Mouse (Mus musculus): ENCODE data around the gene 2010111I01Rik. TPM values are rescaled to one million over a fixed set of nuclear protein-coding genes. Genes with fewer than 3 reads are reported as not detected.
A peak's percentile ranks its signal among the peaks of the same experiment; 100 is the strongest.

2010111I01Rik gene
- polyA plus RNA-seq, 1 experiment from 2014 or later = 23.5 TPM

DNA sequence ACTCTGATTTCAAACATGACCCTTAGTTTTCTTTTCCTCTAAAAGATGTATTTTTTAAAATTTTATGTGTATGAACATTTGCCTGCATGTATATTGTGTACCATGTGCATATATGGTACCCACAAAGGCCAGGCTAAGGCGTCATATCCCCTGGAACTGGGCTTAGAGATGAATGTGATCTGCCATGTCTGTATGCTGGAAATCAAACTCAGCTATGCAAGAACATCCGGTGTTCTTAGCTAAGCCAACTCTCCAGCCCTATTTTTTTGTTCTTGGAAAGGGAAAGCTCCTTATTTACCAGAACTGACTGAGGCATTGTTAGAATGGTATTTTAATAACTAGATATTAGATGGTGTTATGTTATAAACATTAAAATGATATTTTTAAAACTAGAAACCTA is 75.2 kb downstream of the 2010111I01Rik start:
- Histone ChIP-seq H3K4me1 (ENCODE audit: control insufficient read depth, insufficient read depth, low read length) (no peaks in the 10 kb centered on the region), H3K4me2 (ENCODE audit: low read length) (no peak overlapping the region), H3K9me3 (replicated peaks; ENCODE audit: control insufficient read depth, low read length) (no peaks in the 10 kb centered on the region), H3K4me3 (ENCODE audit: low read depth, low read length) (no peak overlapping the region), H3K36me3 (ENCODE audit: control insufficient read depth, insufficient read depth, low read length) (no peaks in the 10 kb centered on the region), H3K9ac (ENCODE audit: low read length) (no peak overlapping the region), H3K27me3 (replicated peaks; ENCODE audit: control insufficient read depth, insufficient read depth, low read length) (no peaks in the 10 kb centered on the region), H3K27ac (ENCODE audit: low read depth, low read length) (no peak overlapping the region)
- DNase-seq (ENCODE audit: low spot score) (no peak), ATAC-seq (no peak)
- 84% methylated on average over 2 of the region's 2 CpGs for WGBS

DNA sequence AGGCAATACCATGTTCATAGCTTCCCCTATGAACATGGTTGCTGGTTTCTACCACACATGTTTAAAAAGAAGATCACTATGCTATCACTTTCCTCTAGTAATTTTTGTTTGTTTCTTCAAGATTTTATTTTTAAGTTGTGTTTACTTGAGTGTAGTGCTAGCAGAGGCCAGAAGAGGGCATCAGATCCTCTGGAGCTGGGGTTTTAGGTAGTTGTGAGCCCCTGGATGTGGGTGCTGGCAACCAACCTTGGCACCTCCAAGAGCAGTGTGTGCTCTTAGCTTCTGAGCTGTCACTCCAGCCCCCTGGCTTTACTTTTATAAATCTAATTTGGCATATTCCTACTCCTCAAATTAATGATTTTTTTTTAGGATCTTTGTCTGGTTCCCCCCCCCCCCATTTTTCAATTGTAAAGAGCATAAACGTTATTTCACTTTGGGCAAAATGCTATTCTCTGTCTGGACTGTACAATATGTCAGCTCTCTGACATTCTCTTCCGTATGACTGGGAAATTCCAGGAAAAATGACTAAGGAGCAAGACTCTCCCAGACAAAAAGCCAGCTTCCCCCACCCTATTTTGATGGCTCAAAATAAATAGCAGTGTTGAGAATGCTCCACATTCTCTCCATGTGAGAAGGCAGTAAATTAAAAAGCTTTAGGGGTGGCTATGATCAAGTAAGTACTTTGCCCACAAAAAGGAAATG is 81.0 kb downstream of the 2010111I01Rik start:
- no peak overlapping the region for H3K27ac ChIP-seq (ENCODE audit: low read depth, low read length)
- no peaks in the 10 kb centered on the region for H3K9me3 ChIP-seq (replicated peaks; ENCODE audit: control insufficient read depth, low read length)
- ATAC-seq (no peak), DNase-seq (ENCODE audit: low spot score) (no peak)
- 89% methylated on average over 2 of the region's 2 CpGs for WGBS
- H3K36me3 ChIP-seq (ENCODE audit: control insufficient read depth, insufficient read depth, low read length) = no peaks in the 10 kb centered on the region
- no peak overlapping the region for H3K4me2 ChIP-seq (ENCODE audit: low read length)
- no peaks in the 10 kb centered on the region for H3K4me1 ChIP-seq (ENCODE audit: control insufficient read depth, insufficient read depth, low read length)
- no peak overlapping the region for H3K4me3 ChIP-seq (ENCODE audit: low read depth, low read length)
- no peaks in the 10 kb centered on the region for H3K27me3 ChIP-seq (replicated peaks; ENCODE audit: control insufficient read depth, insufficient read depth, low read length)
- H3K9ac ChIP-seq (ENCODE audit: low read length) = no peak overlapping the region

DNA sequence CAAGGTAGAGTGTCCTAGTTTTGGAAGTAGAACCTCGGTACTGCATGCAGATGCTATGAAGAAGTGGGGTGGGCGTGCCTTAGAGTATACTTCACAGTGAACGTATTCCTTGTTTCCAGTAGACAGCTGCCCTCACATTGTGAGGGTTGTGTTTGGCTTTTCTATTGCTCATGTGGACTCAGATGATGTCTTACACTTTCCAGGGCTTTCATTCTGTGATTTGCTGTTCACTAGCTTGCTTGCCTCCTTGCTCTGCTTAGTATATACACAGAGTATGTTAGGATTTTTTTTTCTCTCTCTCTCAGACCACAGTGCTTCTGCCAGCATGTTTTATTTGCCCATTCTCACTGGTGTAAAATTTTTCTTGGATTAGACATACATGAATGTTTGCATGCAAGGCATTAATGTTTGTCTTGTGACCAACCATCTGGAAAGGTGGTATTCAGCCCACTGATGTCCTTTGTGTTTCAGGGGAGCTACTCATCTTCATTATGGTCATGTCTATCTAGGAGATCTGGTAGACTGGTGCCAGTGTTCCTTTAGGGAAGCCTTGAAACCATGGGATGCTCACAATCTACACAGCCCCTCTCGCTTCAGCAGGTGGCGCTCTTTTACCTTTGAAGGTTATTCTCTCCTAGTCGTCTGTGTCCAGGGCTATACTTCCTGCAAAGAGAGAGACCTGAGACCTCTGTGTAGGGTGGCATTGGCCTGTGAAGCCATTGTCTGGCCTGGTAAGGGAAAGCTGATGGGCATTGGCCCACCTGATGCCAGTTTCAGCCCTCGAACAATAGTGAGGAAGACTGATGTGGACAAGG is 81.7 kb downstream of the 2010111I01Rik start:
- Histone ChIP-seq H3K9me3 (replicated peaks; ENCODE audit: control insufficient read depth, low read length) (no peaks in the 10 kb centered on the region), H3K4me3 (ENCODE audit: low read depth, low read length) (no peak overlapping the region), H3K9ac (ENCODE audit: low read length) (no peak overlapping the region), H3K27ac (ENCODE audit: low read depth, low read length) (no peak overlapping the region), H3K4me1 (ENCODE audit: control insufficient read depth, insufficient read depth, low read length) (no peaks in the 10 kb centered on the region), H3K36me3 (ENCODE audit: control insufficient read depth, insufficient read depth, low read length) (no peaks in the 10 kb centered on the region), H3K27me3 (replicated peaks; ENCODE audit: control insufficient read depth, insufficient read depth, low read length) (no peaks in the 10 kb centered on the region), H3K4me2 (ENCODE audit: low read length) (no peak overlapping the region)
- 45% methylated on average over 7 of the region's 7 CpGs for WGBS
- ATAC-seq = peak; percentile 71; the same call in 1 of the 2 replicates
- DNase-seq (ENCODE audit: low spot score) = peak; percentile 80

DNA sequence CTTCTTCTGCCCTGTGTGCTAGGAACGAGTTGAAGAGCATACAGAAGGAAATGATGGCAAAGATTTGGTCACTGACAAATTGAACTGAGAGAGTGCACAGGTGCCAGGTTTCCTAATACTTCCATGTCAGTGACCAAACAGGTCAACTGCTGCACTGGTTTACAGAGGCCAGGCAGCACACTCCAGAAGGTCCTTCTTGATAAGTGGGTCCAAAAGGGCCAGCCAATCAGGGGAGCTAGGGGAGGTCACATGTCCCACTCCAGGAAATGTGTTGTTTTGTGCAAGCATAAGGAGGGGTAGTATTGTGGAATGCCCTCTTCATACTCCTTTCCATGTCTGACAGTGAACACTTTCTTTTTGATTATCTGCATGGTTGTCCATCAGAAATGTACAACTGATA is 99.0 kb downstream of the 2010111I01Rik start:
- Histone ChIP-seq H3K36me3 (ENCODE audit: control insufficient read depth, insufficient read depth, low read length) (no peaks in the 10 kb centered on the region), H3K4me1 (ENCODE audit: control insufficient read depth, insufficient read depth, low read length) (no peaks in the 10 kb centered on the region), H3K4me3 (ENCODE audit: low read depth, low read length) (no peak overlapping the region), H3K9ac (ENCODE audit: low read length) (no peak overlapping the region), H3K9me3 (replicated peaks; ENCODE audit: control insufficient read depth, low read length) (no peaks in the 10 kb centered on the region), H3K4me2 (ENCODE audit: low read length) (no peak overlapping the region), H3K27me3 (replicated peaks; ENCODE audit: control insufficient read depth, insufficient read depth, low read length) (no peaks in the 10 kb centered on the region), H3K27ac (ENCODE audit: low read depth, low read length) (no peak overlapping the region)
- no peak for DNase-seq (ENCODE audit: low spot score)
- 81% methylated on average over 1 of the region's 1 CpGs for WGBS
- ATAC-seq = no peak

DNA sequence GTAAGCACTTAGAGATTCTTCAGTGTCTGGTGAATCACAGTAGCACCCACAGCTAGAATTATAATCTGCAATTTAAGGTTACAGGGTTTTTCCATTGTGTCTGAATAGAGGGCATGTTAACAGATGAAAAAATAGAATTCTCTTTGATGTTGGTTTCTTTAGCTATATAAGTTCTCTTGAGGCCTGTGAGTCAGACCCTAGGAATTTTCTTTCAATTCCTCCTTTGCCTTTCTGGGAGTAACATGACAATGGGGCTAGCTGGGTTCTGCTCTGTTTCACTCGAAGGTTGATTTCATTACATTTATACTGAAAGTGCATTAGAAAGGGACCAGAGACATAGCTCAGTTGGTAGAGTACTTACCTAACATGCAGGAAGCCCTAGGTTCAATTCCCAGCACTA is 101.9 kb downstream of the 2010111I01Rik start:
- Histone ChIP-seq H3K4me3 (ENCODE audit: low read depth, low read length) (no peak overlapping the region), H3K9me3 (replicated peaks; ENCODE audit: control insufficient read depth, low read length) (no peaks in the 10 kb centered on the region), H3K27ac (ENCODE audit: low read depth, low read length) (no peak overlapping the region), H3K36me3 (ENCODE audit: control insufficient read depth, insufficient read depth, low read length) (no peaks in the 10 kb centered on the region), H3K4me1 (ENCODE audit: control insufficient read depth, insufficient read depth, low read length) (no peaks in the 10 kb centered on the region), H3K27me3 (replicated peaks; ENCODE audit: control insufficient read depth, insufficient read depth, low read length) (no peaks in the 10 kb centered on the region), H3K9ac (ENCODE audit: low read length) (no peak overlapping the region), H3K4me2 (ENCODE audit: low read length) (no peak overlapping the region)
- DNase-seq (ENCODE audit: low spot score) (no peak), ATAC-seq (no peak)
- WGBS = 76% methylated on average over 1 of the region's 1 CpGs

DNA sequence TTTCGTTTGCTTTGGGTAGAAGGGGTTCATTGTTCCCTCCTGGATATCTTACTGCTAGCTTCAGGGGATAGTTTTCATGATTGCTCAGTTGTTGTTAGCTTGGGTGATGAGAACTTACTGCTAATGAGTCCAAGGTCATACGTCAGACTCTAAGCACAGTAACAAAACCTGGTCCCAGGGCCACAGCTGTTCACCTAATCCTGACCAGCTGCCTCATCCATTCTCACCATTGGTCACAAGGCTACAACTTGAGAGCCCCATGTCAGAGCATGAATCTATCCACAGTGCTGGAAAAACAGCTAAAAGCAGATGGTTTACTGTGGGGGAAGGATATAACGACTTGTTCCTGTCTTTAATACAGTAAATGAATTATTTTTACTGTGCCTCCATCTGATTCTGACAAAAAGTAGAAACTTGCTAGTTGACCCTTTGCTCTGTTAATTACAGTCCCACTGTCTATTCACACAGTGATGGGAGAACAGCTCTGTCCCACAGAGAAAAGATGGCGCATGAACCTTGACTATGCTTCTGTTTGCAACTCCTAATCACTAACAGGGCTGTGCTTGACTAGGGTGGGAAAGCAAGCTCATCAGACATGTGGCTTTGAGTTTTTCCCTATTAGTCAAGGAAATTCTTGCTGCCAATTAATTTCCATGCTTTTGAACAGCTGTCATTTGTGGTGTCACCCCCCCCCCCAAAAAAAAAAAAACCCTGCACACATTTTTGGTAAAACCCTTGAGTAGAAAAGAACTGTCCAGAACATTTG is 103.9 kb downstream of the 2010111I01Rik start:
- Histone ChIP-seq H3K4me3 (ENCODE audit: low read depth, low read length) (no peak overlapping the region), H3K36me3 (ENCODE audit: control insufficient read depth, insufficient read depth, low read length) (no peaks in the 10 kb centered on the region), H3K27ac (ENCODE audit: low read depth, low read length) (no peak overlapping the region), H3K4me1 (ENCODE audit: control insufficient read depth, insufficient read depth, low read length) (no peaks in the 10 kb centered on the region), H3K27me3 (replicated peaks; ENCODE audit: control insufficient read depth, insufficient read depth, low read length) (no peaks in the 10 kb centered on the region), H3K9me3 (replicated peaks; ENCODE audit: control insufficient read depth, low read length) (no peaks in the 10 kb centered on the region), H3K9ac (ENCODE audit: low read length) (no peak overlapping the region), H3K4me2 (ENCODE audit: low read length) (no peak overlapping the region)
- DNase-seq (ENCODE audit: low spot score) = peak; percentile 3
- 79% methylated on average over 4 of the region's 4 CpGs for WGBS
- no peak for ATAC-seq

DNA sequence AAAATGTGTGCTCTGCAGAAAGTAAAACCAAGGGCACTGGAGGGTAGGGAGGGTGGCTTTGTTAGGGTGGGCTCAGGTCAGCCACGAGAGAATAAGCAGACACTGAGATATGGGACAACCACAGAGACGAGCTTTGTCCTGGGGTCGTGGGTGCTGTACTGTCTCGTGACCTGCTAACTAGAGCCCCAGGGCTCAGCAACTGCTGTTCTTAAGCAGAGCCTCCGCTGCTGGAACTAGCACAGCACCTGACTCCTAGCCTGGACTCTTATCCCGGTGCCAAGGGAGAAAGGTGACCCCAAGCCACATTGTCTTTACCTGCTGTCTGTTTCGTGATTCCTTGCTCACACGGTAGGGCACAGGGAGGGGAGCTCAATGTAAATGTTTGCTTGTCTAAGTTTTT is 107.2 kb downstream of the 2010111I01Rik start:
- H3K4me2 ChIP-seq (ENCODE audit: low read length) = no peak overlapping the region
- no peaks in the 10 kb centered on the region for H3K4me1 ChIP-seq (ENCODE audit: control insufficient read depth, insufficient read depth, low read length)
- 77% methylated on average over 8 of the region's 8 CpGs for WGBS

DNA sequence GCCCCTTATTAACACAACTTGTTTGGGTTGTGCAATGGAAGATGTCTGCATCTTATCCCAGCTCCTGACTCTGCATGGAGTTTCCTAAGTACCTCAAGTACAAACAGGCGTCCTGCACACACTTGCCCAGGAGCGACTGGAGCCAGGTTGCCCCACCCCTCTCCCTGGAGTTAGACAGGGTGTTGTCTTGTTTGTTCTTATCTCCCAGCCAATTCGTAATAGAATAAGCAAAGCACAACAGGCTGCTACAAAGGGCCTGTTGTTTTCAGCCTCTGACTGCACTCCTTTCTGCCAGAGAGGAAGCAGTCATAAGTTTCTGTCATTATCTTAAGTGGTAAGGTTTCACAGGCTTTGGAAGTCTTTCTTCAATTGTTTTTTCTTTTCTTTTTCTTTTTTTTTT is 107.7 kb downstream of the 2010111I01Rik start:
- Histone ChIP-seq H3K9me3 (replicated peaks; ENCODE audit: control insufficient read depth, low read length) (no peaks in the 10 kb centered on the region), H3K27ac (ENCODE audit: low read depth, low read length) (no peak overlapping the region), H3K4me2 (ENCODE audit: low read length) (no peak overlapping the region), H3K9ac (ENCODE audit: low read length) (no peak overlapping the region), H3K4me3 (ENCODE audit: low read depth, low read length) (no peak overlapping the region), H3K4me1 (ENCODE audit: control insufficient read depth, insufficient read depth, low read length) (no peaks in the 10 kb centered on the region), H3K27me3 (replicated peaks; ENCODE audit: control insufficient read depth, insufficient read depth, low read length) (no peaks in the 10 kb centered on the region), H3K36me3 (ENCODE audit: control insufficient read depth, insufficient read depth, low read length) (no peaks in the 10 kb centered on the region)
- DNase-seq (ENCODE audit: low spot score) = no peak
- no peak for ATAC-seq
- WGBS = 27% methylated on average over 3 of the region's 3 CpGs

More for the DNA sequence above, 107.2 kb downstream of the 2010111I01Rik start:
- H3K9ac ChIP-seq (ENCODE audit: low read length) = no peak overlapping the region
- H3K27ac ChIP-seq (ENCODE audit: low read depth, low read length) = no peak overlapping the region
- ATAC-seq (no peak), DNase-seq (ENCODE audit: low spot score) (no peak)
- H3K9me3 ChIP-seq (replicated peaks; ENCODE audit: control insufficient read depth, low read length) = no peaks in the 10 kb centered on the region
- H3K4me3 ChIP-seq (ENCODE audit: low read depth, low read length) = no peak overlapping the region
- no peaks in the 10 kb centered on the region for H3K27me3 ChIP-seq (replicated peaks; ENCODE audit: control insufficient read depth, insufficient read depth, low read length)
- H3K36me3 ChIP-seq (ENCODE audit: control insufficient read depth, insufficient read depth, low read length) = no peaks in the 10 kb centered on the region

Data from forebrain, embryonic 14.5 days (tissue).